Mouse (Mus musculus): ENCODE results near the gene Arpc2. TPM values are rescaled to one million over a fixed set of nuclear protein-coding genes. Genes with fewer than 3 reads are reported as not detected.
A peak's percentile ranks its signal among the peaks of the same experiment; 100 is the strongest.

The Arpc2 gene
- total RNA-seq, 2 experiments from 2014 or later = 58.8 to 78.5 TPM

DNA sequence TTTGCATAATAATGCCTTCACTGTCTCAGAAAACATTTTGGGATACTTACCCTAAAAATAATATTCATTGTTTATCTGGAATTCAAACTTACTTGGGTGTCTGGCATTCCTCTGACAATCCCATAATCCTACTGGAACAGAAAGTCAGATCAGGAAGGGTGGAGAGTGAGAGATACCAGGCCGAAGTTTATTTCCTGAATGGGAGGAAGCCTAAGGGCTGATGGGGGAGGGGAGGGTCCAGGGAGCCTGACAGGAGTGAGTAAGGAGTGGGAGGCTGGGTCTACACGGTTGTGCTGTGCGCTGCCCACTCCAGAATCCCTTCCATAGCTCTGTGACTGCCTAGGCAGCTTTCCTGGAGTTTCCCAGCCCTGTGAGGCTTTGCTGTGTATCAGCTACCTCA lies 73.9 kb downstream of the Arpc2 start:
- DNase-seq = no peak
- no peak overlapping the region for H3K4me3 ChIP-seq
- intact Hi-C loops (cut with DNase I) = no loop called here
- peak overlapping the region; percentile 43; the same call in 1 of the 2 replicates for H3K27ac ChIP-seq
- TF ChIP-seq CTCF (IDR thresholded peaks at IDR 0.05) = no peak

DNA sequence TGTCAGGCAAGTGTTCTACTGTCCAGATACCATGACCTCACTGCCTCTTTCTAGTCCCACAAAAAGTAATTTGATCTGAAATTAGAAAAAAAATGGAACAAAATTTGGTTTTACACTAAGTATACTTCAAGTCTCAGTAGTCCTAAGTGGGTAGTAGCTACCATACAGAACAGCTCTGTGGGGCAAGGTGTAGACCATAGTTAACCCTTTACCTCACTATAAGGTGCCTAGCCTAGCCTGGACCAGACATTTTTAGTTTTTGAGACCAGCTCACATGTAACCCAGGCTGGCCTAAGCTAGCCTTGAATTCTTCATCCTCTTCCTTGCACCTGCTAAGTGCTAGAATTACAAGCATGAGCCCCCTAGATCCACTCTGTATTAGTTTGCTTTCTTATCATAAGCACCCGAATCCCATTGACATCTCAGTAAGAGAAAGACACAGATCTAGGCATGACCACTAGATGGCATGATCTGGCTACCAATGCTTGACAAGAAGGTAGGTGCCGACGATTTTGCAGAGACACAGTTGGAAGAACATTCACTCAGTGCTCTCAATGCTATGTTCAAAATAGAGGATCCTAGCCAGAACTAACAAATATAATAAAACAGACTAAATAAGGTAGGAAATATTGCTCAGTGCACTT lies 77.3 kb downstream of the Arpc2 start:
- peak; percentile 94; the same call in 1 of the 2 replicates for TF ChIP-seq CTCF (IDR thresholded peaks at IDR 0.05)
- intact Hi-C loops (cut with DNase I) = loop anchor here (1.0 to 2.0 kb wide), 2 partner anchors 49 to 140 kb away; partner anchors contain the start of gene Catip
- DNase-seq = peak; percentile 48
- H3K27ac ChIP-seq = no peak overlapping the region
- H3K4me3 ChIP-seq = no peak overlapping the region

DNA sequence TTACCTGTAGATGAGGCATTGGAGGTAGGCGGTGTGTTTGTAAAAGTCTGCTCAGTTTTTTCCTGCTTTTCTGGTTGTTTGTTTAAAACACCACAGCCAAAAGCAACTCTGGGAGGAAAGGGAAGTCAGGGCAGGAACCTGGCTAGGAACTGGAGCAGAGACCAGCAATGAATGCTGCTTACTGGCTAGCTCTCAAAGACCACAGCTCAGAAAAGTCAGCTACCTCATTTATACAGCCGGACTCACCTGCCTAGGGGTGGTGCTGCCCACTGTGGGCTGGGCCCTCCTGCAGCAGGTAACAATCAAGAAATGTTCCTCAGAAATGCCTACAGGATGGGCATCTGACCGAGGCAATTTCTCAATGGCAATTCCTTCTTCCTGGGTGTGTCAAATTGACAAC lies 78.9 kb downstream of the Arpc2 start:
- H3K27ac ChIP-seq = peak overlapping the region; percentile 63
- no peak for DNase-seq
- TF ChIP-seq CTCF (IDR thresholded peaks at IDR 0.05) = no peak
- no peak overlapping the region for H3K4me3 ChIP-seq
- intact Hi-C loops (cut with DNase I) = no loop called here

DNA sequence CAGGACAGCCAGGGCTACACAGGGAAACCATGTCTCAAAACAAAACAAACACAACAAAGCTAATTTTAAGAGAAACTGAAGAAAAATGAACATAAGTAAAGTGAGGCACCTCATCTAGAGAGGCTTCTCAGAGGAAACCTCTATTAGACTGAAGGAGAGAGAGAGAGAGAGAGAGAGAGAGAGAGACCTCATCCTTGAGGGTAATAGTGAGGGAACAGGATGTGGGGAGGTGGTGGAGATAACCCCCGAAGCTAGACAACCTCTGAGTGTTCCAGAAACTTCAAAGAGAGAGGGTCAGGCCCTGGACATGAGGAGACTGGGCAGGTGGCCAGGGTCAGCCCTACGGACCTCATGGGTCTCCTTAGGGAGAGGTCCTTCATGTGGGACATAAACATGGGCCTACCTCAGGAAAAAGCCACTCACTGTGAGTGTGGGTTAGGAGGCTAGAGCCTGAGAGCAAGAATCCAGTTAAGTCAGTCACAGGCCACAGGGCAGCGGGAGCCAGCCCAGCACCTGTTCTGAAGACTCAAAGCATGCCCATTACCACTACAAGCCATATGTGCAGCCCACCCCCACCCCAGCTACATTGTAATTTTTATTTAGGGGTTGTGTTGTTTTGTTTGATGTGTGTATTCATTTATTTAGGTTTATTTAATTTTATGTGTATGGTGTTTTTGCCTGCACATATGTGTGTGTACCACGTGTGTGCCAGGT lies 80.4 kb downstream of the Arpc2 start:
- Histone ChIP-seq H3K4me3 (no peak overlapping the region), H3K27ac (no peak overlapping the region)
- intact Hi-C loops (cut with DNase I) = no loop called here
- DNase-seq = no peak
- TF ChIP-seq CTCF (IDR thresholded peaks at IDR 0.05) = no peak

Small RNA genes within 50 kb of the gene (microRNA-seq; reads per million reads assigned to microRNA genes)
- gene Mir1928 = not detected

Other genes with a start within 250 kb of the Arpc2 start
- 100 to 1,000 TPM; 294 to 305 TPM for gene Tns1, start 111.6 kb upstream of the Arpc2 start, total RNA-seq (2021)
- gene Rufy4, start 110.5 kb upstream of the Arpc2 start, total RNA-seq (2021) = under 1 TPM in 1 of 2 experiments, not detected in 1; 0.08 TPM
- under 1 TPM in 1 of 2 experiments, not detected in 1; 0.10 TPM for gene Cxcr2, start 82.1 kb upstream of the Arpc2 start, total RNA-seq (2021)
- not detected for gene Cxcr1, start 41.5 kb upstream of the Arpc2 start, total RNA-seq (2021)
- gene Gpbar1, start 42.5 kb downstream of the Arpc2 start, total RNA-seq (2021) = not detected
- 10 to 100 TPM; 69.4 to 76.1 TPM for gene Aamp, start 48.7 kb downstream of the Arpc2 start, total RNA-seq (2021)
- gene Pnkd, start 48.8 kb downstream of the Arpc2 start, total RNA-seq (2021) = 10 to 100 TPM; 45.4 to 70.5 TPM
- 10 to 100 TPM; 35.2 to 35.4 TPM for gene Tmbim1, start 69.5 kb downstream of the Arpc2 start, total RNA-seq (2021)
- under 1 TPM in 1 of 2 experiments, not detected in 1; 0.13 TPM for gene Catip, start 126.0 kb downstream of the Arpc2 start, total RNA-seq (2021)
- gene Slc11a1, start 139.1 kb downstream of the Arpc2 start, total RNA-seq (2021) = 1 to 10 TPM; 3.8 to 5.6 TPM
- gene Ctdsp1, start 155.4 kb downstream of the Arpc2 start, total RNA-seq (2021) = 100 to 1,000 TPM in 1 of 2 experiments, 10 to 100 TPM in 1; 92.2 to 111 TPM
- gene Vil1, start 173.3 kb downstream of the Arpc2 start, total RNA-seq (2021) = not detected